Mouse (Mus musculus): ENCODE results near the gene Nlgn1.

DNA sequence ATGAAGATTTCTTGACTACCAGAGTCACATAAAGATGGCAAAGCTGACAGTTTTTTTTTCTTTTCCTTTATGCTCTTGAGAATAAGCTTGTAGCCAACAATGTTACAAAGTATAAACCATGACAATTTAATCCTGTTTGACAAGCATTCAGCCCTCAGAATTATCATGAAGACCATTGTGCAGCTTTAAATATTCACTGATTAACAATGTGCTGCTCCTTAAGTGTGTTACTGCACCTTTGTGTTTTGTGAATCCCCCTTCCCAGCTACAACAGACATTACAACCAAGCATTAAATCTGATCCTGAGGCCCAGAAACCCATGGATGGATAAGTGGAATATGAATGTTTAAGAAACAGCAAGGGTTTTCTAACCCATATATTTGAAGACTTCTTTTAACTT, 434.8 kb downstream of the Nlgn1 start:
- no peak for TF ChIP-seq EP300 (IDR thresholded peaks at IDR 0.05; ENCODE audit: low read depth)
- no peak for TF ChIP-seq CTCF (IDR thresholded peaks at IDR 0.05; ENCODE audit: low read depth)

All from liver, embryonic 14.5 days (tissue).